Mouse (Mus musculus) lung, adult 2 months (tissue): ENCODE data around the gene Slc23a2.

ENCODE experiments used
- CTCF ChIP-seq: fragments of 200-500 bp; IDR thresholded peaks from 2 replicates; pipeline ENCODE4 v1.5.1; 2011; ENCODE audit warnings: mild to moderate bottlenecking, low read length, control low read depth; ENCODE audit not compliant: insufficient read depth
- POLR2A ChIP-seq: fragments of 200-500 bp; IDR thresholded peaks from 2 replicates; pipeline ENCODE4 v1.6.1; 2011; ENCODE audit warnings: low read depth, mild to moderate bottlenecking, control low read depth, low read length, borderline replicate concordance; ENCODE audit errors: extremely low read depth

GRCm38 (mm10) chr2:132111266-132111665 lies 33.6 kb downstream of the Slc23a2 start:
- peak; percentile 51 for TF ChIP-seq CTCF
- peak; percentile 71; the same call in 1 of the 2 replicates for TF ChIP-seq POLR2A
